Mouse (Mus musculus) spleen, postnatal 10 days (tissue): ENCODE results near the gene Ube2d1.

Experiments
- DNase-seq, 2 experiments: peaks; one replicate each; pipeline ENCODE4 v3.0.0; 2021 to 2022; ENCODE audit warnings: low spot score in 2 of 2

The Ube2d1 gene

GRCm38 (mm10) chr10:71223101-71223500 lies 62.0 kb downstream of the Ube2d1 start:
- no peak for DNase-seq

GRCm38 (mm10) chr10:71222639-71223038 lies 62.4 kb downstream of the Ube2d1 start:
- no peak for DNase-seq

- peak; percentile 27 to 72 for DNase-seq
Observed at GRCm38 (mm10) chr10:71218228-71218892, 66.7 kb downstream of the Ube2d1 start.

- DNase-seq = no peak
Observed at GRCm38 (mm10) chr10:71215996-71216395, 69.1 kb downstream of the Ube2d1 start.
